Mouse (Mus musculus) ovary, adult 18-20 months (tissue): ENCODE results near the gene Arap2.

Experiments
- DNase-seq: peaks from one replicate; pipeline ENCODE4 v3.0.0; 2022; ENCODE audit warnings: low spot score, mixed read lengths

Gene Arap2

GRCm38 (mm10) chr5:62622848-62623479 lies 143.0 kb downstream of the Arap2 start:
- no peak for DNase-seq

GRCm38 (mm10) chr5:62618286-62618685 lies 147.7 kb downstream of the Arap2 start:
- no peak for DNase-seq

GRCm38 (mm10) chr5:62611990-62612389 lies 154.0 kb downstream of the Arap2 start:
- DNase-seq = no peak

- no peak for DNase-seq
These were observed 178.6 kb downstream of the Arap2 start for GRCm38 (mm10) chr5:62587348-62587747.

- DNase-seq = no peak
These were observed 183.3 kb downstream of the Arap2 start for GRCm38 (mm10) chr5:62582643-62583042.

GRCm38 (mm10) chr5:62581699-62582098 lies 184.3 kb downstream of the Arap2 start:
- no peak for DNase-seq

GRCm38 (mm10) chr5:62574336-62574844 lies 191.6 kb downstream of the Arap2 start:
- no peak for DNase-seq
